Mouse (Mus musculus): ENCODE measurements around the gene Scn10a. TPM values are rescaled to one million over a fixed set of nuclear protein-coding genes. Genes with fewer than 3 reads are reported as not detected.

Scn10a gene
- polyA plus RNA-seq, 1 experiment from 2014 or later: 0.02 TPM

DNA sequence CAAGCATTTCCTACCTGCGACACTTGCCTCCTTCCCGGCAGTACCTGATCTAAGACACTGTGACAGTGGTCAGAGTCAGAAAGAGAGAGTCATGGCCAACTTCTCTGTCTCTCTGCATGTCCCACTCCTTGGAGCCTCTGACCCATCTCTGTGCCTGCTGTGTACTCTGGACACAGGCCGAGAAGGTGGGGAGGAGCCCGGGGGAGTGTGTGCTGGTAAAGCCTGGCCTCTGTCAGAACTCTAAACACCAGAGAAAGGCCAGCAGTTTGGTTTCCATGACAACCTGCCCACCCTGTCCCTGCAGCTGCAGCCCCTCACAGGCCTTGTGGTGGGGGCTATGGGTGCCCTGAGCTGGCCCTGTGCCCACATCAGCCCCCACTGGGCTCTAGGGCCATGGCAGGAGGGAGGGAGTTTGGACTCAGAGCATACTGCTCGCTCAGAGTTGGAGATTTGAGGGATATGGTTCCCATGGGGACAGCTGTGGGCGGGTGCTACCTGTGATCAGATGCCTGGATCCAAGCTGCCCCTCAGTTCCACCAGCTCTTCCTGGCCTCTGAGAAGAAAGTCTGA, 6.3 kb upstream of the Scn10a start:
- Histone ChIP-seq H3K27ac (no peak overlapping the region), H3K27me3 (peaks cover 4% of the 10 kb centered on the region; the same call in 1 of the 2 replicates), H3K4me1 (replicated peaks) (peaks cover 36% of the 10 kb centered on the region), H3K4me2 (no peak overlapping the region), H3K9me3 (replicated peaks) (no peaks in the 10 kb centered on the region), H3K4me3 (replicated peaks) (no peak overlapping the region), H3K36me3 (no peaks in the 10 kb centered on the region), H3K9ac (no peak overlapping the region)
- ATAC-seq (ENCODE audit: low read depth): no peak
- no peak for DNase-seq
- WGBS (ENCODE audit: insufficient replicate concordance): 54% methylated on average over 6 of the region's 6 CpGs

DNA sequence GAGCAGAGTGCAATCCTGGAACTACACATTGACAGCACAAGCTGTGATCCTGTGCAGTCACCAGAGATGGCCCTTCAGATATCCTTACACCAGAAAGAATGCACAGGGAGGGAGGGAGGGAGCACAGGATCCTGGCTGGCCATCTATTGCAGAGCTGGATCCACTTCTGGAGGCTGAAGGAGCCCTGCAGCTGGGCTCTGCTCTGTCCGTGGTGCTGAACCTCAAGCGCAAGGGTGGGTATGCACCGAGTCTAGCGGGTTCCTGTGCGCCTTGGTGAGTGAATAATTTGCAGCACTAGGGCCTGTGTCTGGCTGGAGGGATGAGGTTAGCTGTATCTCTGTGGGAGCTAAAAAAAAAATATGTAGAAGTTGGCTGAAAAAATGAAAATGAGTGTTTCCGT, 12.4 kb downstream of the Scn10a start:
- 13% methylated on average over 6 of the region's 6 CpGs for WGBS (ENCODE audit: insufficient replicate concordance)
- Histone ChIP-seq H3K36me3 (no peaks in the 10 kb centered on the region), H3K9me3 (replicated peaks) (no peaks in the 10 kb centered on the region), H3K4me3 (replicated peaks) (no peak overlapping the region), H3K4me2 (no peak overlapping the region), H3K4me1 (replicated peaks) (no peaks in the 10 kb centered on the region), H3K27me3 (no peaks in the 10 kb centered on the region), H3K27ac (no peak overlapping the region), H3K9ac (no peak overlapping the region)
- ATAC-seq (ENCODE audit: low read depth): no peak
- DNase-seq: no peak

DNA sequence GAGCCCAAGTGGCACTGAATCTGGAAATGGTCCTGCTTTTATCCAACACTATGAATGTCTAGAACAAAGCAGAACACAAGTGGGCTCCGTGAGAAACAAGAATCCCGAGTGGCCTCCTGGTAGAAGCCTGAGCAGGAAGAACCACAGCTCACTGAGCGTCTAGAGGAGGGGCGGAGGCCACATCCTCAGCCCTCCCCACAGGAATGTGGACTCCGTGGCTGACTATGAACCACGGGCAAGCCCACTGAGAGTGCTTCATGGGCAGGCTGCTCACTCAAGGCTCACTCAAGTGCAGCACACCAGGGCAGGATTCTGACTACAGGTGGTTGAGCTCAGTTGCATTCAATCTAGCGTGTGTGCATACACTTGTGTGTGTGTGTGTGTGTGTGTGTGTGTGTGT, 27.6 kb downstream of the Scn10a start:
- Histone ChIP-seq H3K9ac (no peak overlapping the region), H3K4me1 (replicated peaks) (no peaks in the 10 kb centered on the region), H3K4me2 (no peak overlapping the region), H3K4me3 (replicated peaks) (no peak overlapping the region), H3K27ac (no peak overlapping the region), H3K9me3 (replicated peaks) (no peaks in the 10 kb centered on the region), H3K36me3 (no peaks in the 10 kb centered on the region), H3K27me3 (no peaks in the 10 kb centered on the region)
- ATAC-seq (ENCODE audit: low read depth) (no peak), DNase-seq (no peak)
- 38% methylated on average over 7 of the region's 7 CpGs for WGBS (ENCODE audit: insufficient replicate concordance)

DNA sequence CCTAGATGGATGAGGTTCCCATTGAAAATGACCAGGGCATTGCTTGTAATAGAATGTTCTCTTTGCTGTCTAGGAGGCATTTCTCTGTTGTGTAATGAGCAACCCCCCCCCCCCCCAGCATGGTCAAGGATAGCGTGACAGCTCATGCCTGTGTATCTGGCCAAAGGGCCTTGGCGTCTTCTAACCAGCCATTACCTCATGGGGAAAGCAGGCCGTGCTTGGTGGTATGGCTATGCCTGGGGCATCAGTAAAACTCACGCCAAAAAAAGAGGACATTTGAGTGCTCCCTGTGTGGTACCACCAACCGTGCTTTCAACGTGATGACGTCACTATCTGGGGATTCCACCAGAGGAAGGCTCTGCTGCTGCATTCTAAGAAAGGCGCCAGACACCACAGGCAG, 28.1 kb downstream of the Scn10a start:
- 66% methylated on average over 8 of the region's 8 CpGs for WGBS (ENCODE audit: insufficient replicate concordance)
- DNase-seq (no peak), ATAC-seq (ENCODE audit: low read depth) (no peak)
- Histone ChIP-seq H3K4me1 (replicated peaks) (no peaks in the 10 kb centered on the region), H3K4me3 (replicated peaks) (no peak overlapping the region), H3K9me3 (replicated peaks) (no peaks in the 10 kb centered on the region), H3K27me3 (no peaks in the 10 kb centered on the region), H3K4me2 (no peak overlapping the region), H3K27ac (no peak overlapping the region), H3K9ac (no peak overlapping the region), H3K36me3 (no peaks in the 10 kb centered on the region)

DNA sequence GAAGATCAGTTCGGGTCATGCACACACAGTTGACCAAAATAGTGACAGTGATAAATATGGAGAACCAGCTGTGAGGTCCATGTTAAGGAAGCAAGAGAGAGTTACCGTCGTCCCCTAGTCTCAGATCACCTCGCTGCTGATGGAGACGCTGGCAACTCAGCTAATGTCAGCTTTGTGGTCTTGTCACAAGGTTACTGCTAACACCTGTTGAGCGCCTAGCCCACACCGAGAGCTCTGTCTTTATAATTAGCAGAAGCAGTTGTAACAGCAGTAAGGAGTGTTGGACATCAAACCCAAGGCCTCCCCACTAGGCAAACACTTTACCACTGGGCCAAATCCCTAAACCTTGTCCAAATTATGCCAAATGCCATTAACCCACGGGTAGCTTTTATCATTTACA, 31.2 kb downstream of the Scn10a start:
- DNase-seq (no peak), ATAC-seq (ENCODE audit: low read depth) (no peak)
- Histone ChIP-seq H3K9me3 (replicated peaks) (no peaks in the 10 kb centered on the region), H3K4me3 (replicated peaks) (no peak overlapping the region), H3K4me2 (no peak overlapping the region), H3K27ac (no peak overlapping the region), H3K36me3 (no peaks in the 10 kb centered on the region), H3K9ac (no peak overlapping the region), H3K27me3 (no peaks in the 10 kb centered on the region), H3K4me1 (replicated peaks) (no peaks in the 10 kb centered on the region)
- 66% methylated on average over 8 of the region's 8 CpGs for WGBS (ENCODE audit: insufficient replicate concordance)

DNA sequence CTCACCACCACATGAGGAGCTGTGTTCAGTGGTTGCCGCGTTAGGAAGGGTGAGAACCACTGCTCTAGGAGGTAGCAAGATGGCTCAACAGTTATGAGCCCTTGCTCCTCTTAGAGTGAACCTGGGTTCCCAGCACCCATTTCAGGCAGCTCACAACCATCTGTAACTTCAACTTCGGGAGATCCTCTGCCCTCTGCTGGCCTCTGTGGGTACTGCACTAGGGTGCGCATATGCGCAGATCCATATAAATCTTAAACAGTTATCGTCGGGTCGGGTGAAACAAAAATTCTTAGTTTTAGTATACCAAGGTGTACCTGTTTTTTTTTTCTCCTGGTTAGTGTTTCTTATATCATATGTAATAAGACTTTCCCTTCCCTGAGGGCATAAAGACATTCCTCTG, 32.9 kb downstream of the Scn10a start:
- Histone ChIP-seq H3K4me2 (no peak overlapping the region), H3K36me3 (no peaks in the 10 kb centered on the region), H3K27ac (no peak overlapping the region), H3K9me3 (replicated peaks) (no peaks in the 10 kb centered on the region), H3K4me1 (replicated peaks) (no peaks in the 10 kb centered on the region), H3K9ac (no peak overlapping the region), H3K27me3 (no peaks in the 10 kb centered on the region), H3K4me3 (replicated peaks) (no peak overlapping the region)
- no peak for DNase-seq
- WGBS (ENCODE audit: insufficient replicate concordance): 82% methylated on average over 8 of the region's 8 CpGs
- ATAC-seq (ENCODE audit: low read depth): no peak

DNA sequence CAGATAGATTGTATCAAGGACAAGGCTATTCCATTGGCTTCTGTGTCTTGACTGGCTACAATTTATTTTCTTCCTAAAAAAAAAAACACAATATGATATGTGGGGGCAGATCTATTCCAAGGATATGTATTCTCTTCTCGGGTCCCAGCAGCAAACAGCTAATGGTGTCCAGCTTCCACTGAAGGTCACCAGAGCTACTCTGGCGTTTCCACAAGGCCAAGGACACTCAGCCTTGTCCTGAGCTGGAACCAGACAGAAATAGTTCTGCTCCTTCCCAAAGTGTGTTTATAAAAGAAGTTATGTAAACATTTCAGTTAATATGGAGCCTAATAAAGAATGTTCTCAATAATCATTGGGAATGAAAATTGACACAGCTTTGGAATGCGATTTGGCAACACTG, 38.2 kb downstream of the Scn10a start:
- 54% methylated on average over 3 of the region's 3 CpGs for WGBS (ENCODE audit: insufficient replicate concordance)
- no peak for DNase-seq

DNA sequence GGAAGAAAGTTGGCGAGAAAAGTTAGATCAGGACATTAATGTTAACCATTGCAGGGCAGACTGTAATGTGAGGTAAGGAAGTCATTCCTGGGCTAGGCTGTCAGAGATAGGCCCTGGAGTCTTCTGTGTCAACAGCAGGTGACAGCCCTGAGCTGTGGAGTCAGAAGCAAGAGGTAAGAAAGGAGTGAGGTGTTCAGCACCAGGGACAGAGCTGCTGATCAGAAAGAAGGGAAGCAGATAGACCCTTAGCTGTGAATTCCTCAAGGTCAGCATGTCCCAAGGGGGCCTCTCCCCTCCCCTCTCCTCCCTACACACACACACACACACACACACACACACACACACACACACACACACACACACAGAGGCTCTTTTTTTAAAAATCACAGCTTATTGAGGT, 55.0 kb downstream of the Scn10a start:
- Histone ChIP-seq H3K9ac (no peak overlapping the region), H3K4me1 (replicated peaks) (no peaks in the 10 kb centered on the region), H3K27ac (no peak overlapping the region), H3K27me3 (no peaks in the 10 kb centered on the region), H3K4me3 (replicated peaks) (no peak overlapping the region), H3K4me2 (no peak overlapping the region), H3K9me3 (replicated peaks) (no peaks in the 10 kb centered on the region), H3K36me3 (no peaks in the 10 kb centered on the region)
- WGBS (ENCODE audit: insufficient replicate concordance): 59% methylated on average over 1 of the region's 1 CpGs
- DNase-seq (no peak), ATAC-seq (ENCODE audit: low read depth) (no peak)

More for the DNA sequence above, 38.2 kb downstream of the Scn10a start:
- Histone ChIP-seq H3K4me1 (replicated peaks) (no peaks in the 10 kb centered on the region), H3K4me2 (no peak overlapping the region), H3K27ac (no peak overlapping the region), H3K27me3 (no peaks in the 10 kb centered on the region), H3K9me3 (replicated peaks) (no peaks in the 10 kb centered on the region), H3K9ac (no peak overlapping the region), H3K36me3 (no peaks in the 10 kb centered on the region), H3K4me3 (replicated peaks) (no peak overlapping the region)
- no peak for ATAC-seq (ENCODE audit: low read depth)

DNA sequence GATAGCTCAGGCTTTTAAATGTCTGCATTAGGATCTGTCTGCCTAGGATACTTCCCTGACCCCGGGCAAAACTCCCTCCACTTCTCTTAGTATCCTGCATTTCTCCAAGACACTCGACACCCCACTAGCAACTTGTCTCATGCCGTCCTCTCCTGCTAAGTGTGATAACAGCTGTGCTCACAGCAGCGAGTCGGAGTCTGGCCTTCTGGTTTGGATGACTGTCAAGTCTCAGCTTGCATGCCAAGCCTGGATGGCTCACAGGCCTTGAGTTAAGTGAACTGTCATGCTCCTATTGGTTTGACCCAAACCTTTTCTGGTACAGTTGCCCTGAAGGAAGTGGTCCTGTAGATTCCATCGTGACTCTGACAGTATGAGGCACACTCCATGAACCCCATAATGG, 63.0 kb downstream of the Scn10a start:
- DNase-seq (no peak), ATAC-seq (ENCODE audit: low read depth) (no peak)

DNA sequence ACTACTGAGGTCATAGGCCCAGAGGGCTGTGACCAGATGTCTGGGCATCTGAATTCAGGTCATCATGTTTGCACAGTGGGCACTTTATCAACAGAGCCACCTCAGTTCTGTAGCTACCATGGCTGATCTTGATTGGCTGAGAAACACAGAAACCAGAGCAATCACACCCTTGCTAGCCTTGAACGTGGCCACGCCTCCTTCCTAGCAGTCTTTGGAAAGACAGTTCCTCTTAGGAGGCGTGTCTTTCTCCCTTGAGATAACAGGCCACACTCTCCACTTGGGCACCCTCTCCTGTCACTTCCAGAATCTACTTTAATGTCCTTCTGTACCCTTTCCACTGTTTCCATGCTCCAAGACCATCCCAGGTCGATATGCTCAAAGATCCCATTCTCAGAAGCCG, 65.4 kb downstream of the Scn10a start:
- no peak for DNase-seq
- Histone ChIP-seq H3K4me2 (no peak overlapping the region), H3K9me3 (replicated peaks) (no peaks in the 10 kb centered on the region), H3K36me3 (no peaks in the 10 kb centered on the region), H3K27me3 (no peaks in the 10 kb centered on the region), H3K27ac (no peak overlapping the region), H3K4me3 (replicated peaks) (no peak overlapping the region), H3K9ac (no peak overlapping the region), H3K4me1 (replicated peaks) (no peaks in the 10 kb centered on the region)
- 33% methylated on average over 5 of the region's 5 CpGs for WGBS (ENCODE audit: insufficient replicate concordance)
- no peak for ATAC-seq (ENCODE audit: low read depth)

More for the DNA sequence above, 63.0 kb downstream of the Scn10a start:
- Histone ChIP-seq H3K27me3 (no peaks in the 10 kb centered on the region), H3K9me3 (replicated peaks) (no peaks in the 10 kb centered on the region), H3K36me3 (no peaks in the 10 kb centered on the region), H3K4me2 (no peak overlapping the region), H3K27ac (no peak overlapping the region), H3K4me1 (replicated peaks) (no peaks in the 10 kb centered on the region), H3K4me3 (replicated peaks) (no peak overlapping the region), H3K9ac (no peak overlapping the region)
- WGBS (ENCODE audit: insufficient replicate concordance): 39% methylated on average over 6 of the region's 6 CpGs

DNA sequence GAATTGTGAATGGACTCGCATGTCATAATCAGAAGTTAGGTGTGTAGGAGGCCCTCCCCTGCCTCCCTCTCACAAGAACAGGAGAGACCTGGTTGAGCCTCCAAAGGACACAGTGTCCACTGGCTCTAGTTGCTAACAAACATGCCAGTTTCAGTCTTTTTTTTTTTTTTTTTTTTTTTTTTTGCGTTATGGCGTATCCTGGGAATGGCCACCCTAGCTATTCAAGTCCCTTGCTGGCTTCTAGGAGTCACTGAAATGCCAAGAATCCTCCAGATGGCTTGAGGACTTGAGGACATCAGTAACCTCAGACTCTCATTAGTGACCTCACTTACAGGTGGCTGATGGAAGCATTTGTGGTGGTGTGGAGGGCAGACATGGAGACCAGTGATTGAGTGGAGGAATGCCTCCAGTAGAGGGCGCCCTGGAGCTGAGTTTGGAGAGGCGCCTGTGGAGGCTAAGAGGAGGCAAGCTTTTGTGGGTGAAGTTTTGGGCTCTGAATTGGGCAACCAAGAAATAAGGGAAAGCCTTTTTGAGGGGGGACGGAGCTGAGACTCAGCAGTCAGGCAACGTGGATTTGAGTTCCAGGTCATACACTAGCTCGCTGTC, 72.1 kb downstream of the Scn10a start:
- Histone ChIP-seq H3K4me2 (no peak overlapping the region), H3K27me3 (no peaks in the 10 kb centered on the region), H3K9me3 (replicated peaks) (no peaks in the 10 kb centered on the region), H3K9ac (no peak overlapping the region), H3K4me1 (replicated peaks) (no peaks in the 10 kb centered on the region), H3K27ac (no peak overlapping the region), H3K36me3 (no peaks in the 10 kb centered on the region), H3K4me3 (replicated peaks) (no peak overlapping the region)
- peak; percentile 38 for DNase-seq
- ATAC-seq (ENCODE audit: low read depth): no peak
- 57% methylated on average over 8 of the region's 8 CpGs for whole genome bisulfite sequencing (ENCODE audit: insufficient replicate concordance)

DNA sequence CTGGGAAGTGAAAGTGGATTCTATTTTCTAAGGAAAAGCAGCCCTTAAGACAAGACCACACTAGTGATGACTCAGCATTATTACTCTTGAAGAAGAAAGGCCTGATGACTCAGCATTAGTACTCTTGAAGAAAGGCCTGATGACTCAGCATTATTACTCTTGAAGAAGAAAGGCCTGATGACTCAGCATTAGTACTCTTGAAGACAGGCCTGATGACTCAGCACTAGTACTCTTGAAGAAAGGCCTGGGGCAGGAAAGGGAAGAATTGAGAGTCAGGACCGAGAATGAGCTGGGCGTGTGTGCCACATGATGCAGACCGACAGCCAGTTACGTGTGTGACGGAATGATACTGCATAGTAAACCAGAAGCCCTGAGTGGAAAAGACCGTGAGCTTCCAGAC, 77.1 kb downstream of the Scn10a start:
- 70% methylated on average over 6 of the region's 6 CpGs for WGBS (ENCODE audit: insufficient replicate concordance)
- H3K4me1 ChIP-seq (replicated peaks): no peaks in the 10 kb centered on the region
- DNase-seq (peak; percentile 10), ATAC-seq (ENCODE audit: low read depth) (no peak)
- H3K27ac ChIP-seq: no peak overlapping the region
- no peaks in the 10 kb centered on the region for H3K9me3 ChIP-seq (replicated peaks)
- no peak overlapping the region for H3K4me3 ChIP-seq (replicated peaks)
- H3K27me3 ChIP-seq: no peaks in the 10 kb centered on the region
- no peak overlapping the region for H3K9ac ChIP-seq
- no peaks in the 10 kb centered on the region for H3K36me3 ChIP-seq
- no peak overlapping the region for H3K4me2 ChIP-seq

Data from liver, embryonic 13.5 days (tissue).